Mouse (Mus musculus) left cerebral cortex, adult 2 months (tissue): ENCODE measurements around the gene Rnf41. TPM values are rescaled to one million over a fixed set of nuclear protein-coding genes. Genes with fewer than 3 reads are reported as not detected.

Experiments used
- DNase-seq, 2 experiments: peaks; one replicate each; pipeline ENCODE4 v3.0.0; 2021 to 2022; ENCODE audit warnings: low spot score in 2 of 2, mixed read lengths in 1 of 2; ENCODE audit errors: extremely low spot score in 1 of 2
- H3K27ac ChIP-seq: fragments of 200-600 bp; 2 replicates; pipeline ENCODE4 v1.8.1; 2022
- H3K4me3 ChIP-seq: fragments of 200-600 bp; 2 replicates; pipeline ENCODE4 v1.8.1; 2022
- CTCF ChIP-seq: fragments of 200-600 bp; IDR thresholded peaks from 2 replicates; pipeline ENCODE4 v1.8.1; 2022; ENCODE audit warnings: antibody characterized with exemption, mild to moderate bottlenecking, moderate library complexity
- intact Hi-C: fragments of 180-260 bp; cut with DNase I; formaldehyde crosslinking; loops from one replicate; pipeline ENCODE4 v1.15.1; 2025
- total RNA-seq, 2 experiments: library from RNA; stranded (reverse); gene quantifications; 2 replicates each; pipeline ENCODE4 v1.2.3; 2021

Rnf41 gene
- total RNA-seq, 2 experiments from 2014 or later: 74.0 to 76.6 TPM

GRCm38 (mm10) chr10:128457676-128458075, 46.2 kb downstream of the Rnf41 start:
- Histone ChIP-seq H3K27ac (no peak overlapping the region), H3K4me3 (no peak overlapping the region)
- no peak for DNase-seq
- TF ChIP-seq CTCF: no peak
- intact Hi-C loops: loop anchor here (2.0 to 5.0 kb wide), 3 partner anchors 79 to 120 kb away; partner anchors contain the start of genes Ankrd52 and Cs

GRCm38 (mm10) chr10:128458348-128458718, 46.9 kb downstream of the Rnf41 start:
- no peak for TF ChIP-seq CTCF
- intact Hi-C loops: loop anchor here (2.0 to 5.0 kb wide), 3 partner anchors 78 to 121 kb away; partner anchors contain the start of genes Ankrd52 and Cs

GRCm38 (mm10) chr10:128458719-128459408, 47.4 kb downstream of the Rnf41 start, which contains the start of gene Smarcc2:
Gene Smarcc2, plus strand, starts transcription at chr10:128459248.
- peak; percentile 27 for TF ChIP-seq CTCF
- Histone ChIP-seq H3K27ac (peak within 1 kb of the TSS; percentile 96), H3K4me3 (peak within 1 kb of the TSS; percentile 78)
- intact Hi-C loops: loop anchor here (1.0 to 5.0 kb wide), 4 partner anchors 50 to 122 kb away; partner anchors contain the start of genes Ankrd52 and Cs
- peak; percentile 87 to 89 for DNase-seq

More at GRCm38 (mm10) chr10:128458348-128458718, 46.9 kb downstream of the Rnf41 start:
- peak overlapping the region; percentile 96 for H3K27ac ChIP-seq
- DNase-seq: peak; percentile 91 to 97
- peak overlapping the region; percentile 78 for H3K4me3 ChIP-seq

GRCm38 (mm10) chr10:128459409-128460269, 48.2 kb downstream of the Rnf41 start:
- DNase-seq: peak; percentile 37 to 53
- TF ChIP-seq CTCF: no peak
- intact Hi-C loops: loop anchor here (1.0 to 5.0 kb wide), 6 partner anchors 33 to 122 kb away; partner anchors contain the start of genes Ankrd52 and Cs
- Histone ChIP-seq H3K27ac (peak overlapping the region; percentile 94), H3K4me3 (peak overlapping the region; percentile 78)

- no peak for DNase-seq
- intact Hi-C loops: loop anchor here (1.0 to 2.0 kb wide), 2 partner anchors 33 to 66 kb away; no protein-coding TSS in a partner anchor
- H3K27ac ChIP-seq: peak overlapping the region; percentile 93; the same call in 1 of the 2 replicates
- H3K4me3 ChIP-seq: peak overlapping the region; percentile 78
- TF ChIP-seq CTCF: no peak
Measured at GRCm38 (mm10) chr10:128460270-128460630, 48.8 kb downstream of the Rnf41 start.

- no peak for TF ChIP-seq CTCF
- intact Hi-C loops: no loop called here
- no peak overlapping the region for H3K27ac ChIP-seq
- H3K4me3 ChIP-seq: no peak overlapping the region
- no peak for DNase-seq
Measured at GRCm38 (mm10) chr10:128474366-128474765, 62.9 kb downstream of the Rnf41 start.

- DNase-seq: no peak
- Histone ChIP-seq H3K27ac (no peak overlapping the region), H3K4me3 (no peak overlapping the region)
- intact Hi-C loops: no loop called here
- no peak for TF ChIP-seq CTCF
Measured at GRCm38 (mm10) chr10:128486370-128486769, 74.9 kb downstream of the Rnf41 start.

- intact Hi-C loops: no loop called here
- no peak overlapping the region for H3K4me3 ChIP-seq
- DNase-seq: no peak
- TF ChIP-seq CTCF: no peak
- peak overlapping the region; percentile 63 for H3K27ac ChIP-seq
Measured at GRCm38 (mm10) chr10:128487861-128488712, 76.6 kb downstream of the Rnf41 start.

- intact Hi-C loops: no loop called here
- Histone ChIP-seq H3K4me3 (no peak overlapping the region), H3K27ac (peak overlapping the region; percentile 63; the same call in 1 of the 2 replicates)
- no peak for TF ChIP-seq CTCF
- DNase-seq: no peak
Measured at GRCm38 (mm10) chr10:128488776-128489175, 77.3 kb downstream of the Rnf41 start.

- no peak for DNase-seq
- intact Hi-C loops: no loop called here
- H3K27ac ChIP-seq: peak overlapping the region; percentile 18; the same call in 1 of the 2 replicates
Measured at GRCm38 (mm10) chr10:128489380-128489779, 77.9 kb downstream of the Rnf41 start.

GRCm38 (mm10) chr10:128489785-128490184, 78.3 kb downstream of the Rnf41 start:
- TF ChIP-seq CTCF: no peak
- Histone ChIP-seq H3K27ac (peak overlapping the region; percentile 64; the same call in 1 of the 2 replicates), H3K4me3 (no peak overlapping the region)
- intact Hi-C loops: no loop called here
- DNase-seq: no peak

More at GRCm38 (mm10) chr10:128489380-128489779, 77.9 kb downstream of the Rnf41 start:
- no peak overlapping the region for H3K4me3 ChIP-seq
- TF ChIP-seq CTCF: no peak
